Mouse (Mus musculus) heart, postnatal 10 days (tissue): ENCODE measurements at regions not wholly inside any gene's neighbourhood (a gene's known extent, or its start where the extent isn't known, plus 50 kb on each side); places are given as distances from the start of the nearest gene placed in this dataset.

ENCODE experiments used
- DNase-seq, 2 experiments: peaks; one replicate each; pipeline ENCODE4 v3.0.0; 2021
- intact Hi-C: fragments of 180-260 bp; cut with DNase I; formaldehyde crosslinking; loops from one replicate; pipeline ENCODE4 v1.15.1; 2025

GRCm38 (mm10) chr3:34403586-34403985, 246.6 kb upstream of the Sox2 start:
- no peak for DNase-seq
- intact Hi-C loops, result no loop called here

DNA sequence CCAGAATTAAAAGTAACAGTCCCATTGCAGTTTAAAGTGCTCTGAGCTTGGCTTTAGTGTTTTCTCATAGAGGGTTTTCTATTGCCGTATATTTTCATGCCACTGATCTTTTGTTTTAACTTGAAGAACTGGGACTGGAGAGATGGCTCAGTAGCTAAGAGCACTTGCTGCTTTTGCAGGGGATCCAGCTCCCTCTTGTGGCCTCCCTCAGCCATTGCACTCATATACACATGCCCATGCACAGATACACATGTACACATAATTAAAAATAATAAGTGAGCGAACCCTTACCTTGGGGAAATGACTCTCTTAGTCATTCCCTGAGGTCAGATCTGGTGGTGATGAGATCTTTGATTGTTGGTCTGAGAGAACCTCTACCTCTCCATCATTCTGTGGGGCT, 258.9 kb upstream of the Sox2 start:
- intact Hi-C loops, result no loop called here
- DNase-seq, result no peak

- intact Hi-C loops, result no loop called here
- no peak for DNase-seq
Observed at GRCm38 (mm10) chr3:34384965-34385505, 265.2 kb upstream of the Sox2 start.

GRCm38 (mm10) chr3:34377913-34378312, 272.3 kb upstream of the Sox2 start:
- intact Hi-C loops, result no loop called here
- DNase-seq, result no peak

- intact Hi-C loops, result no loop called here
- DNase-seq, result no peak
Observed at GRCm38 (mm10) chr3:34377329-34377728, 272.9 kb upstream of the Sox2 start.

- DNase-seq, result no peak
- intact Hi-C loops, result no loop called here
Observed at GRCm38 (mm10) chr3:34371418-34371817, 278.8 kb upstream of the Sox2 start.

GRCm38 (mm10) chr3:34338100-34338499, 257.0 kb upstream of the Dnajc19 start:
- no peak for DNase-seq
- intact Hi-C loops, result no loop called here

GRCm38 (mm10) chr3:34333555-34333954, 252.4 kb upstream of the Dnajc19 start:
- intact Hi-C loops, result no loop called here
- DNase-seq, result no peak

DNA sequence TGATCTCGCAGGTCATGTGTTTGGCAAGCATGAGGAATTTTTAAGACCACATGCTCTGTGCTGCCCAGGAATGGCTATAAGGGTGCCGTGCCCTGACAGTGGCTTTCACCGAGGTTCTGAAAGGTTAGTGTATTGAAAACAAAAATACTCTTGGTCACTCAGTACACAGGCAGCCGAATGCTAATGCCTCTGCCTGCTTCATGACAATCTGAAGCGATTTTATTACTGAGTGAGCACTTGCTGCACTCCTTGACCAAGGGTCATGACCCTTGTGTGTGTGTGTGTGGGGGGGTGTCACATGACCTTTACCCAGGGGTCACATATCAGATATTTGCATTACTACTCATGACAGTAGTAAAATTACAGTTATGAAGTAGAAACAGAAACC, 250.8 kb upstream of the Dnajc19 start:
- DNase-seq, result no peak
- intact Hi-C loops, result no loop called here

GRCm38 (mm10) chr3:34330970-34331888, 250.1 kb upstream of the Dnajc19 start:
- DNase-seq, result no peak
- intact Hi-C loops, result no loop called here

DNA sequence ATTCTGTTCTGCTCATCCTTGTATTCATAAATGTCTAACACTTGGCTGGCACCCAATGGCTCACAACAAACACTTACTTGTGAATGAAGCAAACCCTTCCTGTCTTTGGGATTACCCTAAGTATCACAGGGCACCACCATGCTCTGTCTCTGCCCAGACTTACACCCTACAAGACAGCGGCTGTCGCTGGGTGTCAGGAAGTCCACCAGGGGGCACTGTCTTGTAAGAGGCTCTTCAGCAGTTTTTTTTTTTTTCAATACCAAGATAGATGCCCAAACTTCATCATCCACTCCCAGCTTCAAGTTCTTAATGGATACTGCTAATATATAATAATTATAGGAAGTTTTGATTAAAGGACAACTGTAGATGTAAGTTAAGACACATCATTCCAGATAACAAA, 247.7 kb upstream of the Dnajc19 start:
- peak in 1 of 2 experiments; percentile 31 for DNase-seq
- intact Hi-C loops, result loop anchor here (5.0 to 10.0 kb wide), 2 partner anchors 306 to 1153 kb away; no protein-coding TSS in a partner anchor

GRCm38 (mm10) chr3:34325669-34326068, 244.5 kb upstream of the Dnajc19 start:
- no peak for DNase-seq
- intact Hi-C loops, result loop anchor here (5.0 to 10.0 kb wide), 2 partner anchors 309 to 1157 kb away; no protein-coding TSS in a partner anchor

- DNase-seq, result no peak
- intact Hi-C loops, result loop anchor here (10.0 kb wide), 1 partner anchor 312 kb away; no protein-coding TSS in a partner anchor
Observed at GRCm38 (mm10) chr3:34322527-34323210, 241.5 kb upstream of the Dnajc19 start.

DNA sequence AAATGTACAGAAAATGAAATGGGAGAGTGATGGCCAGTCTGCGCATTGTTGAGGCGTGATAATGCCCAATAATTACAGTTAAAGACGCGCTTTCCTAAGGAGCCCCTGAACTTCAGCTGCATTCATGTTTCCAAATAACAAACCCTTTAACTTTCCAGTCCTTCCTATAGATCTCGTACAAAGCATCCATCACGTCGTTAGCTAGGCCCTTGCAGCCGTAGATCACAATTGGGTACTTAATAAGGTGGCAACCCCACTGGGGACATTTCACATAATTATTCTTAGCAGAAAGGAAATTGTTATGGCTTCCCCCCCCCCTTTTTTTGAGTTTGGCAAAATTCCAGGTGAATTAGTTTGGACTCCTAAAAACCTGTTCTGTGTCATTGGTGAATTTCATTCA, 233.7 kb upstream of the Dnajc19 start:
- intact Hi-C loops, result no loop called here
- DNase-seq, result no peak

- DNase-seq, result no peak
- intact Hi-C loops, result no loop called here
Observed at GRCm38 (mm10) chr3:34314393-34314792, 233.3 kb upstream of the Dnajc19 start.

GRCm38 (mm10) chr3:34311944-34312343, 230.8 kb upstream of the Dnajc19 start:
- intact Hi-C loops, result no loop called here
- no peak for DNase-seq

DNA sequence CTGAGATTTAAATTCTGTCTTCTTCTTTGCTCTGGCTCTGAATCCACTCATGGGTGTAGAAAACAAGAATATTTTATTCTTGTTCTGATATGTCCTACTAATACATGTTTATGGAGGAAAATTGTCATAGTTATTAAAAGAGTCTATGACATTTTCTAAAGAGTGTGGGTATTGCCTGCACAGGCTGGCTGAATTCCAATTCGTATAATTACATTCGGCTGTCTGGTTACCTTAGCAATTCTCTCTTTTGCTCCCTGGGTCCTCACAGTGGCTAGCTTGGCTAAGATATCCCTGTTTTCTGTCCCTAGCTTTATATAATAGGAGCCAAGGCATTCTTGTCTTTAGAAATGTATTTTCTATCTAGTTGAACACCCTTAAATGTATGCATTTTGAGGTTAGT, 218.5 kb upstream of the Dnajc19 start:
- intact Hi-C loops, result no loop called here

DNA sequence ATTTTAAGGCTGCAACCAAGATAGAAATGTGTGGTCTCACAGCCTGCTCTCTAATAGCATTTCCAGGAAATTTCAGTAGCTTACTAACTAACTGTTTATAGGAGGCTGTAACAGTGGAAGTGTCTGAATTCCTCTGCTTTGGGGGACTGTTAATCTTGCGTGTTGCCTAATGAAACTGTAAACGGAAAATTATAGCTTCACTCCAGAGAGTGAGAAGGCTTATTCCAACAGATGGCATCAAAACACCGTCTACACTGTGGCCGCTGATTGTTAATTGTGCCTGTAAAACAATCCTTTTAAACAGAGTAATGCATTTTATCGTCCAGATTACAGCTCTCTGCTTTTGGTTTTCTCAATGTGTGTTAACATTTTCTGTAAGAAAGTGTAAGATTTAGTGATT, 206.7 kb upstream of the Dnajc19 start:
- no peak for DNase-seq

More for the DNA sequence above, 218.5 kb upstream of the Dnajc19 start:
- DNase-seq, result no peak

GRCm38 (mm10) chr3:34270154-34270553, 189.0 kb upstream of the Dnajc19 start:
- no peak for DNase-seq
- intact Hi-C loops, result no loop called here

More for the DNA sequence above, 206.7 kb upstream of the Dnajc19 start:
- intact Hi-C loops, result no loop called here

DNA sequence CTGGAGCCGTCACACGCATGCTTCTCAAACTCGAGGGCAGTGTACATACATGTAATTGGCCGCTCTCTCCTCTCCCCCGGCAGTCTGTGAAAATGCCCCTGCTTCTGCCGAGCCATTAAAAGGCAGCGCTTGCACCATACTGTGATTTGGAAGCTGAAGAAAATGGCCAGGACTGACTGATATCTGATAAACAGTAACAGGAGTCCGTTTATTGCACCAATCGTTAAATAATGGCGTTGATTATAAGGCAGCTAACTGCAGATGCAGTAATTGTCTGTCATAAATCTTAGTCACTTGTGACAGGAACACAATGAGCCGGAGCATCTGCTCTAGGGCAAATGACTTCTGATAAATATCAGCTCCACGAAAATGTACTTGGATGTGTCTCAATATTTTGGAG, 185.3 kb upstream of the Dnajc19 start:
- intact Hi-C loops, result no loop called here
- no peak for DNase-seq

- intact Hi-C loops, result no loop called here
- DNase-seq, result peak; percentile 0 to 1
Observed at GRCm38 (mm10) chr3:34264811-34265210, 183.7 kb upstream of the Dnajc19 start.
